Mouse (Mus musculus) left cerebral cortex, postnatal 14 days (tissue): ENCODE results near the gene Olfr873. TPM values are rescaled to one million over a fixed set of nuclear protein-coding genes. Genes with fewer than 3 reads are reported as not detected.
"Not testable (repeated sequence)": the region's sequence is repeated elsewhere in the genome, so short reads cannot be mapped to it uniquely, and the experiment has no call there.

Experiments
- DNase-seq, 2 experiments: peaks; one replicate each; pipeline ENCODE4 v3.0.0; 2021 to 2022; ENCODE audit warnings: low spot score in 2 of 2, mixed read lengths in 1 of 2
- intact Hi-C: fragments of 180-260 bp; cut with DNase I; formaldehyde crosslinking; loops from one replicate; pipeline ENCODE4 v1.15.1; 2025
- long read RNA-seq, 2 experiments: library from polyadenylated mRNA; stranded (forward); transcript quantifications; one replicate each; pipeline ENCODE4 v2.0.0; 2021
- total RNA-seq, 2 experiments: library from RNA; stranded (reverse); gene quantifications; 2 replicates each; pipeline ENCODE4 v1.2.3; 2021

Gene Olfr873
- total RNA-seq: not detected
- long read RNA-seq, experiment 1: 0 reads
- long read RNA-seq, experiment 2: 0 reads

GRCm38 (mm10) chr9:20298232-20298631 lies at the start of gene Olfr873:
Gene Olfr873 (plus strand): TSS chr9:20298532.
- DNase-seq: no peak
- intact Hi-C loops: no loop called here

GRCm38 (mm10) chr9:20282051-20282450 lies 16.3 kb upstream of the Olfr873 start, which contains the start of gene Olfr39:
Gene Olfr39 (plus strand): TSS chr9:20282351.
- DNase-seq: no peak
- intact Hi-C loops: no loop called here

GRCm38 (mm10) chr9:20295562-20295961 lies 2.8 kb upstream of the Olfr873 start:
- DNase-seq, intact Hi-C loops: not testable (repeated sequence)

- no peak for DNase-seq
Observed at GRCm38 (mm10) chr9:20335994-20336393, 37.7 kb downstream of the Olfr873 start, which contains the start of gene Olfr18. Gene Olfr18 (minus strand): TSS chr9:20336094.

GRCm38 (mm10) chr9:20348501-20348900 lies 50.2 kb downstream of the Olfr873 start:
- intact Hi-C loops: no loop called here
- DNase-seq: no peak

More at GRCm38 (mm10) chr9:20335994-20336393, 37.7 kb downstream of the Olfr873 start, which contains the start of gene Olfr18:
- intact Hi-C loops: no loop called here

Other genes starting within 250 kb of the Olfr873 start
- gene Olfr867, start 241.0 kb upstream of the Olfr873 start, total RNA-seq: not detected
- gene Olfr868, start 199.9 kb upstream of the Olfr873 start, total RNA-seq: not detected
- not detected for gene Olfr869, start 169.5 kb upstream of the Olfr873 start, total RNA-seq
- gene Olfr870, start 124.5 kb upstream of the Olfr873 start, total RNA-seq: not detected
- not detected for gene Olfr871, start 86.3 kb upstream of the Olfr873 start, total RNA-seq
- gene Olfr872, start 61.4 kb upstream of the Olfr873 start, total RNA-seq: not detected
- not detected for gene Olfr39, start 16.2 kb upstream of the Olfr873 start, total RNA-seq
- gene Olfr18, start 37.6 kb downstream of the Olfr873 start, total RNA-seq: not detected
- gene Zfp560, start 86.6 kb downstream of the Olfr873 start, total RNA-seq: 10 to 100 TPM; 11.0 to 11.8 TPM
- 10 to 100 TPM; 24.4 to 26.6 TPM for gene Zfp26, start 161.6 kb downstream of the Olfr873 start, total RNA-seq
- 10 to 100 TPM; 29.2 to 29.5 TPM for gene Zfp426, start 194.2 kb downstream of the Olfr873 start, total RNA-seq
- gene Zfp266, start 222.9 kb downstream of the Olfr873 start, total RNA-seq: 10 to 100 TPM; 46.3 to 46.6 TPM